Mouse (Mus musculus) macrophage (primary cell): ENCODE data around the gene Bri3bp. TPM values are rescaled to one million over a fixed set of nuclear protein-coding genes. Genes with fewer than 3 reads are reported as not detected.
"Not testable (repeated sequence)": the region's sequence is repeated elsewhere in the genome, so short reads cannot be mapped to it uniquely, and the experiment has no call there.

Source experiments
- H3K27ac ChIP-seq: fragments of 350-480 bp; formaldehyde crosslinking; 2 replicates; pipeline ENCODE4 v1.9.0; 2021
- H3K36me3 ChIP-seq: fragments of 350-480 bp; formaldehyde crosslinking; 2 replicates; pipeline ENCODE4 v1.9.0; 2021; ENCODE audit errors: inconsistent target
- H3K4me3 ChIP-seq: fragments of 350-480 bp; formaldehyde crosslinking; 2 replicates; pipeline ENCODE4 v1.9.0; 2021; ENCODE audit errors: inconsistent target
- H3K79me2 ChIP-seq: fragments of 350-480 bp; formaldehyde crosslinking; 2 replicates; pipeline ENCODE4 v1.9.0; 2021; ENCODE audit errors: inconsistent target
- WGBS: methylation state at CpG from one replicate; pipeline ENCODE4 v1.1.7; 2026; ENCODE audit warnings: inconsistent platforms; ENCODE audit not compliant: missing documents; 5-methylcytosine and 5-hydroxymethylcytosine counted together
- polyA plus RNA-seq: library from polyadenylated mRNA; stranded (reverse); fragments of 250-400 nt; gene quantifications from 3 replicates; pipeline ENCODE4 v1.2.4, GENCODE M21; 2018; ENCODE audit warnings: inconsistent platforms

Bri3bp gene
- polyA plus RNA-seq, 1 experiment from 2014 or later = 3.6 TPM

DNA sequence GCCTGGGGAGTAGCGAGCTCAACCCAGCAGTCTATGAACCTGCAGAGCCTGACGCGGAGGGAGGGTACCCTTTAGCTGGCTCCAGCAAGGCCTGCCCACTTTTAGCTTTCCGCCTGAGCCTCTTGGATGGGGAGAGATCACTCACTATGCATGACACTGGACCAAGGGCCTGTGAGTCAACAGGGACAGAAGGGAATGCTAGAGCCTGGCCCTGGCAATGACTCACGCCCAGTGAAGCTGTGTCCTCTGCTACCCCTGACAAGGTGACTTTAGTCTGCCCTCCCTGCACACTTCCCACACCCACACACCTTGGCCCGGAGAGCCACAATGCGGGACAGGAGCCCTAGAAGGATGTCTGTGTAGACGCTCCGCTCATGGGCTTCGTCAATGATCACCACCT, 15.0 kb upstream of the Bri3bp start:
- Histone ChIP-seq H3K36me3 (peaks cover 88% of the 10 kb centered on the region), H3K4me3 (no peak overlapping the region), H3K27ac (no peak overlapping the region), H3K79me2 (no peaks in the 10 kb centered on the region)
- WGBS = 97% methylated on average over 10 of the region's 10 CpGs

DNA sequence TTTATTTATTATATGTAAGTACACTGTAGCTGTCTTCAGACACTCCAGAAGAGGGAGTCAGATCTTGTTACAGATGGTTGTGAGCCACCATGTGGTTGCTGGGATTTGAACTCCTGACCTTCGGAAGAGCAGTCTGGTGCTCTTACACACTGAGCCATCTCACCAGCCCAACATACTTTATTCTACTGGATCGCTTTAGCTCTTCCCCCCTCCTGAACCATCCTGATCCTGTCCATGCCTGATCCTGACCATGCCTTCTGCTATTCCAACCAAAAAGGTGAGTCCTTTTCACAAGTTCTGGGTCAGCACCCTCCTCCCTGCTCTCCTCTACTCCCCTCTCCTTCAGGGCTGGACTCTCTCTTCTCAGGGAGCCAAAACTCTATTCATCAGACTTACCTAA, 9.0 kb upstream of the Bri3bp start:
- peaks cover 32% of the 10 kb centered on the region for H3K36me3 ChIP-seq
- H3K79me2 ChIP-seq = peaks cover 17% of the 10 kb centered on the region
- not testable (repeated sequence) for H3K27ac ChIP-seq, H3K4me3 ChIP-seq
- 93% methylated on average over 2 of the region's 2 CpGs for WGBS

DNA sequence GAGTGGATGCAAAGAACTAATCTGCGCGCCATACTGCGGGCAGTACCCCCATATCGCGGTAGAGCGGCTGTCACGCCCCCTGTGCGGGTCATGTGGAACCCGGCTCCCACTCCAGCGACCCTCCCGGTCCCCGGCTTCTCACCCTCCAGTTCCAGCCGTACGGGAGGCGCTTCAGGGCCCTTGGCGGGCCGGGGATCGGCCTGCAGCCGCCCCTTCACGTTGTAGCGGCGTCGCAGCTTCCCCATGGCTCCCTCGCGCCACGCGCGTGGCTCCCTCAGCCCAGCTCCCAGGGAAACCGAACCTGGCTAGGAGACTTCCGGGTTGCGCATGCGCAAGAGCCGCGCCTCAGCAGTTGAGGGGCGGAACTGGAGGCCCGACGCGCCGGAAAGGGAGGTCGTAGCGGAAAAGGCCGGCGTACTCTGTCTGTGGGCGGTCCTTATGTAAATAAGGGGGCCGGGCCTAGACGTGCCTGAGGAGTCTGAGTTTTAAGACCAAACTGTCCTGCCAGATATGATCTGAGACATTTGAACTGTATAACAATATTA, 7.5 kb upstream of the Bri3bp start, which contains the start of gene Dhx37:
Dhx37 (minus strand) TSS at position 329 of the 545 bp plus-strand sequence.
- 1% methylated on average over 44 of the region's 46 CpGs for WGBS
- Histone ChIP-seq H3K27ac (peak within 1 kb of the TSS; percentile 25), H3K4me3 (peak within 1 kb of the TSS; percentile 77), H3K36me3 (peaks cover 18% of the 10 kb centered on the region; the same call in 1 of the 2 replicates), H3K79me2 (peaks cover 17% of the 10 kb centered on the region)

DNA sequence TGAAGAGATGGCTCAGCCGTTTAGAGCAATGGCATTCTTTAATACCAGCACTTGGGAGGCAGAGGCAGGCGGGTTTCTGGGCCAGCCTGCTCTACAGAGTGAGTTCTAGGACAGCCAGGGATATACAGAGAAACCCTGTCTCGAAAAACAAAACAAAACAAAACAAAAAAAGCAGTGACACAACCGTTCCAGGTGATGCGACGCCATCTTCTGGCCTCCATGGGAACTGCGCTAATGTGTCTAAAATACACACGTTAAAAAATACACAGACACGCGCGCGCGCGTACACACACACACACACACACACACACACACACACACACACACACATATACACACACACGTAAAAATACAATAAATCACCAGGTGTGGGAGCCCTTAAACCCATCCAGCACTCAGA, 7.0 kb upstream of the Bri3bp start:
- not testable (repeated sequence) for H3K4me3 ChIP-seq, H3K27ac ChIP-seq
- peaks cover 17% of the 10 kb centered on the region for H3K79me2 ChIP-seq
- H3K36me3 ChIP-seq = peaks cover 13% of the 10 kb centered on the region; the same call in 1 of the 2 replicates
- WGBS = 47% methylated on average over 12 of the region's 15 CpGs

DNA sequence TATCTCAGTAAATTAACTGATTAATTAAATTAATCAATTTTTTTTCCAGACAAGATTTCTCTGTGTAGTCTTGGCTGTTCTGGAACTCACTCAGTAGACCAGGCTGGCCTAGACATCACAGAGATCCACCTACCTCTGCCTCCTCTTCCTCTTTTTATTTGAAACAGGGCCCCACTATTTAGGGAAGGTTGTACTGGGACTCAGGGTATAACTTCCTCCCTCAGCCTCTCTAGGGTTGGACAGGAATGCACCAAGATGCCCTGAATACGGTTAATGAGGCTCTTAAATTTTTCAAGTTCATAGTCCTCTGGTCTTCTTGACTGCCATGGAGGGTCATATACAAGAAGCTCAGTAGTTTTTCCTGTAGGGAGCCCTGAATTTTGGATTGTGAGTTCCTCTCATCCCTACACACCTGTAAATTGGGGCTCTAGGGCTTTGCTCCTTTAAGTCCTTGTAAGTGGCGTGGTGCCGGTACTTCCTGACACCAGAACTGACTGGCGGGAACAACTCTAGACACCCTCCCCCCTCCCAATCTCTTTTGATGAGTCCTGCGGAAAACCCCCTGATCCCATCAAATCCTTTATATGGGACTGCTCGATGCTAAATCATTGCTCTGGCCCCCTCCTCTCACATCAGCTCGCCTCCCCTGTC, 660 bp upstream of the Bri3bp start:
- WGBS = 17% methylated on average over 6 of the region's 7 CpGs
- Histone ChIP-seq H3K36me3 (no peaks in the 10 kb centered on the region), H3K4me3 (peak overlapping the region; percentile 42), H3K79me2 (peaks cover 15% of the 10 kb centered on the region; the same call in 1 of the 2 replicates), H3K27ac (no peak overlapping the region)

DNA sequence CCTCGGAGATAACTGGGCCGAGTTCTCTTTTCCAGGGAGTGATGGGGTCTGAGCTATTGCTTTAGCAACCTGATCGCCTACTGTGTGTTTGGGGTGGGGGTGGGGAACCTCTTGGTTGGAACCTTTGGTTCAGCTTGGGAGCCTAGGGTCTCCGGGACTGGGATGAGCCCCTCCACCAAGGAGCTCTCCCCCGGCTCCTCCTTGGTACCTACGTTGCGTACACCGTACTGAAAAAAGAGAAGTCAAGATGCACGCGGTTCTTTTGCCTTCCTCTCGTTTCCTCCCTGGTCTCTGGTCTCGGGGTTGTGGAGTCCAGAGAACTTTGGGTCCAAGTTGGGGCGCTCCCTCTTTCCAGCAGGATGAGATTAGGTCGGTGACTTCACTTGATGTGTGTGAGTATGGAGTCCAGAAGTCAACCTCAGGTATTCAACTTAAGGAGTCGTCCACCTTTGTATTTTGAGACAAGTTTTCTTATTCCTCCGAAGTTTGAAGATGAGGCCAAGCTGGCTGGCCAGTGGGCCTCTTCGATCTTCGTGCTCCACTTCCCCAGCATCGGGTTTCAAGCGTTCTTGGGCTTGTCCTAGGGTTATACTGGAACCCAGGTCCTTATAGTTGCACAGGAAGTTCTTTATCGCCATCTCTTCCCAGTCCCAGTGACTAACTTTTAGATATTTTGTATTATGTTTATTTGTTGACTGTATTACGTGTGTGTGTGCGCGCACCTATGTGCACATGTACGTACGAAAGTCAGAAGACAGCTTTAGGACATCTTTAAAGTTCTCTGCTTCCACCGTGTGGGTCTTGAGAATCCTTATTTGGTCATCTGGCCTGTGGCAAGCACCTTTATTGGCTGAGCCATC, 998 bp downstream of the Bri3bp start:
- Histone ChIP-seq H3K79me2 (peaks cover 26% of the 10 kb centered on the region; the same call in 1 of the 2 replicates), H3K27ac (no peak overlapping the region), H3K36me3 (no peaks in the 10 kb centered on the region), H3K4me3 (peak overlapping the region; percentile 34)
- WGBS = 31% methylated on average over 27 of the region's 27 CpGs

DNA sequence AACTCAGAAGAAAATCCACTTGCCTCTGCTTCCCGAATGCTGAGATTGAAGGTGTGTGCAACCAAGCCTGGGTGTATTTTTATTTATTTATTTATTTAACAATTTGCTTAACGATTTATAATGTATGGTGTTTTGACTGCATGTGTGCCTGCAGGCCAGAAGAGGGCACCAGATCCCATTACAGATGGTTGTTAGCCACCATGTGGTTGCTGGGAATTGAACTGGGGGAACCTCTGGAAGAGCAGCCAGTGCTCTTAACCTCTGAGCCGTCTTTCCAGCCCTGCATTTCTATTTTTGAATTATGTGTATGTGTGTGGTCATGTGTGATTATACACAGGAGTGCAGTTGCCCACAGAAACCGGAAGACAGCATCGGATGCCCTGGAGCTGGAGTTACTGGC, 2.0 kb downstream of the Bri3bp start:
- Histone ChIP-seq H3K36me3 (no peaks in the 10 kb centered on the region), H3K79me2 (peaks cover 36% of the 10 kb centered on the region; the same call in 1 of the 2 replicates), H3K27ac (no peak overlapping the region), H3K4me3 (no peak overlapping the region)
- 85% methylated on average over 5 of the region's 5 CpGs for WGBS

DNA sequence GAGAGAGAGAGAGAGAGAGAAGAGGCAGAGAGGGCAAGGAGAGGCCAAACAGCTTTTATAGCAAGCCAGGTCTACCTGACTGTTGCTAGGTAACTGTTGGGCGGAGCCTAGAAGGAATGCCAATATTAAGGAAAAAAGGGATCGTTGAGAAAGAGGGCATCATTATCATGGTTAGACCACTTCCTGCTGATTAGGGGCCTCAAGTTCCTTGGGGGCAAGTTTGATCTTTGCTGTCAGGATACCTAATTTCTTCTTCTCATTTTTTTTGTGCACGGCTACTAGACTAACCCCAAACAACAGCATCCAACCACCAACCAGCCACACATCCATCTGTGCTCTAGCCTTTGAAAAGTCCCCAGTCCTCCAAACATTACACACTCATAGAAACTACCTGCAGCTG, 2.5 kb downstream of the Bri3bp start:
- Histone ChIP-seq H3K36me3 (no peaks in the 10 kb centered on the region), H3K79me2 (peaks cover 41% of the 10 kb centered on the region; the same call in 1 of the 2 replicates), H3K4me3 (no peak overlapping the region), H3K27ac (no peak overlapping the region)
- 52% methylated on average over 3 of the region's 3 CpGs for WGBS

DNA sequence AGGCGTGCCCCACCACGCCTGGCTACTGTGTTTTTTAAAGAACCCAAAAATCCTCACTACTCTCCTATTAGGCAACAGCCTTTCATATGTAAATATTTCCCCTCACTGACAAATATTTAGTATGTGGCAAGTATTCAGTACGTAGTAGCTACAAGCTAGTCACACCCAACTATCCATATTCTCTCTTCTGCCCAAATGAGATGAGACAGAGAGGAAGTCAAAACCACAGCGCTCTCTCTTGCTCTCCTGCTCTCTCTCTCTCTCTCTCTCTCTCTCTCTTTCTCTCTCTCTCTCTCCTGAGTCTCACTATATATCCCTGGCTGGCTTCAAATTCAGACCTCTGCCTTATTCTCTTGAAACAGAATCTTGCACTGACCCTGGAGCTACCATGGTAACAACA, 3.2 kb downstream of the Bri3bp start:
- Histone ChIP-seq H3K79me2 (peaks cover 46% of the 10 kb centered on the region; the same call in 1 of the 2 replicates), H3K27ac (no peak overlapping the region), H3K36me3 (no peaks in the 10 kb centered on the region), H3K4me3 (no peak overlapping the region)
- WGBS = 16% methylated on average over 4 of the region's 4 CpGs

DNA sequence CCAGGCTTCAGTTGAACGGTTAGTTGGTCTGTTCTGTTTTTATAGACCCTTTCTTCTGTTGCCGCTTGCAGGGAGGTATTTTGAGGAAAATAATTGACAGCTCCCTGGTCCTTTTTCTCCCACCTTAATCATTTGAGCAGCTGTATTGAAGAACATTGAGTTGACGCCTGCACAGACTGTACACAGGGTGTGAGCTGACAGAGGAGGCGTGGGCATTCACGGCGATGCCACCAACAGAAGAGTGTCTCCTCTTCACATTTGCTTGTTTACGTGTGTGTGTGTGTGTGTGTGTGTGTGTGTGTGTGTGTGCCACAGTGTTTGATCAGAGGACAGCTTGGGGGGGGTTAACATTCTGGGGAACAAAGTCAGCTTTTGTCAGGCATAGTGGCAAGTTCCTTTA, 5.0 kb downstream of the Bri3bp start:
- WGBS = 94% methylated on average over 6 of the region's 7 CpGs
- no peak overlapping the region for H3K27ac ChIP-seq
- no peak overlapping the region for H3K4me3 ChIP-seq
- no peaks in the 10 kb centered on the region for H3K36me3 ChIP-seq
- H3K79me2 ChIP-seq = peaks cover 48% of the 10 kb centered on the region; the same call in 1 of the 2 replicates

DNA sequence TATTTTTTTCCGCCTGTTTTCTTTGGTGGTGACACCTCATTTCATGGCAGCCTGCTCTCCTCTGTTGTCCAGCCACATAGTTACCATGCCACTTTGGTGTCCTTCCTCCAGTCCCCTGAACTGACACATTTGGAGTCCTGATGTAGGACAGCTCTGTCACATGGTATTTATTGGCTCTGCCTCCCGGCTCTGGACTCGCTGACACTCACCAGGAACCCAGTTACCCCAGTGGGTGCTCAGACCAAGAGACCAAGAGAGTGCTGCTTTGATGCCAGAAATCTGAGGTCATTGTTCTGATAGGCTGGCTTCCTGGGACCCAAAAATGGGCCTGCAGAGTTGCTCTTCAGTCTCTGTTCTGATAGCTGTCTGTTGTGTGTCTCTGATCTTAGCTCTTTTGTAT, 6.7 kb downstream of the Bri3bp start:
- Histone ChIP-seq H3K36me3 (no peaks in the 10 kb centered on the region), H3K4me3 (no peak overlapping the region), H3K79me2 (peaks cover 42% of the 10 kb centered on the region; the same call in 1 of the 2 replicates), H3K27ac (no peak overlapping the region)
- 95% methylated on average over 3 of the region's 3 CpGs for WGBS

DNA sequence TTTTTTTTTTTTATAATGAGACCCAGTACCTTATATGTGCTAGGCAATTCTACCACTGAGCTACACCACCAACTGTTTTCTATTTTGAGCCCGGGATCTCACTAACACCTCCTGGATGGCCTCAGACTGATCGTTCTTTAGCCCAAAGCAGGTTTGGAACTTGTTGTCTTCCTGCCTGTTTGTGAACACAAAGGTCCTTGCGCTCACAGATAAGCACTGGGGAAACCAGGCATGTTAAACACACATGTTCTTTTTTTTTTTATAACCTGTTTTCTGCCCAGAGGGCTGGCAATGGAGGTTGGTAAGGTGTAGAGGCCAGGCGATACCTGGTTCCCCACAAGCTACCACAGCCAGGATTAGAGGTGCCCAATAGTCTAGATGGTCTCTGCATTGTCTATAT, 7.3 kb downstream of the Bri3bp start:
- Histone ChIP-seq H3K27ac (no peak overlapping the region), H3K4me3 (no peak overlapping the region), H3K36me3 (no peaks in the 10 kb centered on the region), H3K79me2 (peaks cover 42% of the 10 kb centered on the region; the same call in 1 of the 2 replicates)
- 94% methylated on average over 4 of the region's 4 CpGs for WGBS

DNA sequence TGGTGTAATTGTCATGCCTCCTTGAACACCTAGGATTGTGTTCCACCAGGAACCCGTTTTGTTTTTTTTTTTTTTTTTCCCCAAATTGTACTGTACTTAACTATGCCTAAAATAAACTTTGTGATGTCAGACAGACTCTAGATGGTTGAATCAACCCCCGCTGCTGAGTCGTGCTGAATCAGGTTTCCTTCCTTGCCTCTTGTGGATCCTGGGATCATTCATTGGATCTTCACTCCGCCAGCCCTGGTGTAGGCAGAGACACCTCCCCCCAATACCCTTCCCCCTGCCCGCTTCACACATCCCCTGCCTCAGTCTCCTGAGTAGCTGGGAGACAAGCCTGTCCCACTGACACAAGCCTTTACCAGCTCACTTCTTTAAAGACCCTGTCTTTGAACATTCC, 7.9 kb downstream of the Bri3bp start:
- Histone ChIP-seq H3K79me2 (peaks cover 42% of the 10 kb centered on the region; the same call in 1 of the 2 replicates), H3K36me3 (no peaks in the 10 kb centered on the region), H3K27ac (no peak overlapping the region), H3K4me3 (no peak overlapping the region)
- 83% methylated on average over 5 of the region's 5 CpGs for WGBS

DNA sequence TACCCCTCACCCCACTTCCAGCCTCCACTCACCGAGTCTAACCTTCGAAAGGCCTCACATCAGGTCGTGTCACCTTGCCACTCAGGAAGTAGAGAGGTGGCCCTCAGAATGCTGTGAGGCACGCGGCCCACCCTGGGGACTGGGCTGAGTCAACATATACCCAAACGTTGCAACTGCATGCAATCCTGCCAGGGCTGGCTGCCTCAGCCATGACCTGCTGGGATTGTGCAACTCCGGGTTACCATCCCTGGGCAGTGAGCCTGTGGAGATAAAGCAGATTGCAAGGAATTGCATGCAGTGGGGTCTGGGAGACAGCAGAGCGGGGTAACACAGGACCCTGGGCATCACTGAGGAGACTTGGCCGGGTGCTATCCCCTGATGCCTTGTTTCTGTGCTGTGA, 11.2 kb downstream of the Bri3bp start:
- WGBS = 76% methylated on average over 9 of the region's 9 CpGs
- Histone ChIP-seq H3K36me3 (no peaks in the 10 kb centered on the region), H3K4me3 (no peak overlapping the region)

DNA sequence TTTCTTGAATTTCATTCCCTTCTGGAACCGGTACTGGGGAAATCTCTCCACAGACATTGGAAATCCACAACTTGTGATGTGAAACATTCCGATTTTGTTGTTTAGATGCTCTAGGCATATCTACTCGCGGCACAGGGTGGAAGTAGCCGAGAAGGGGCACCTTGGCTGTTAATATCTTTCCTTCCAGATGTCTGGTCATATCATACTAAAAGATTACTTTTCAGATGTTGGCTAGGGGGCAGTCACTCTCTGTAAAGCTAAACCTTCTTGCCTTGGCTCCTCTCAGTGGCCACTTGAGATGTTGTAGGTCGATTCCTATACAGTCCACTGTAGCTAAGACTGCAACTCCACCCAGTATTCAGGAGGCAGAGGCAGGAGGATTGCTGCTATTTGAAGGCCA, 14.7 kb downstream of the Bri3bp start:
- Histone ChIP-seq H3K79me2 (no peaks in the 10 kb centered on the region), H3K27ac (no peak overlapping the region), H3K4me3 (no peak overlapping the region), H3K36me3 (no peaks in the 10 kb centered on the region)
- 91% methylated on average over 6 of the region's 6 CpGs for WGBS

More for the DNA sequence above, 11.2 kb downstream of the Bri3bp start:
- Histone ChIP-seq H3K79me2 (peaks cover 20% of the 10 kb centered on the region; the same call in 1 of the 2 replicates), H3K27ac (no peak overlapping the region)
